Mouse (Mus musculus) mouse trophoblast stem cell (cell line): ENCODE data around the gene Reck.

Source experiments
- in situ Hi-C, 2 experiments: fragments of 300-500 bp; cut with MseI, MboI; formaldehyde crosslinking; loops; 2 replicates in 1 of 2; 3 replicates in 1 of 2; pipeline ENCODE4 v1.15.1; 2025

The Reck gene

DNA sequence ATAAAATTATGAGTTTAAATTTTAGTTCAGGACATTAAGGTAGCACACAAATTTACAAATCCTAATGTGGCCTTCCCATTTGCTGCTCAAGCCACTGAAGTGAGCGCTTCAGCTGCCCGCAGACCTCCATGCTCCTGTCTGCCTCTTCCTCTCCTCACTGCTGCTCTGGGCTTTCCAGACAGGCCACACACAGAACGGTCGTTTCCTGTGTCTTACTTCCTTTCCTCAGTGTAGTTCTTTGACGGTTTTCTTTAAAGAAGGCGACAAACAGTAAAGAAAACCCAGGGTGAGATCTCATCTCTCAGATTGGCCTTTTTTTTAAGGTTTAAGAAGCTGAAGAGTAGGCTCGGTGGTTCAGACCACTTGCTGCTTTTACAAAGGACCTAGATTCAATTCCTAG, 28.4 kb downstream of the Reck start:
- in situ Hi-C loops = no loop called here

DNA sequence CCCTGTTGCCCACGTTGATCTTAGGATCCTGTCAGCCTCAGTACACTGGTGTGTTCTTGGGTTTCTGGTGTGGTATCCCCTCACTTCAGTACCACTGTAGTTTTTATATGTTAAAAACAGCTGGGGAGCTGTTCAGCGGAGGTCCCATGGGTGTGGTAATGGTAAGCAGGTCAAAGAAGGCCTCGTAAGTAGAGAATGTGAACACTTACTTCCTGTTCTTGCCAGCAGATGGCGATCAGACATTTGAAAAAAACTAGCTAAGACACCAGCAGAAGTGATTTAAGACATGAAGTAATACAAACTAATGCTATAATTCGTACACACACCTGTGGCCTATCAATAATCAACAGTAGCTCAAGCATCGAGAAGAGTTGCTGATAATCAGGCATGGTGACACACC, 31.1 kb downstream of the Reck start:
- in situ Hi-C loops = no loop called here

GRCm38 (mm10) chr4:43918221-43918620, 42.9 kb downstream of the Reck start:
- in situ Hi-C loops = no loop called here

DNA sequence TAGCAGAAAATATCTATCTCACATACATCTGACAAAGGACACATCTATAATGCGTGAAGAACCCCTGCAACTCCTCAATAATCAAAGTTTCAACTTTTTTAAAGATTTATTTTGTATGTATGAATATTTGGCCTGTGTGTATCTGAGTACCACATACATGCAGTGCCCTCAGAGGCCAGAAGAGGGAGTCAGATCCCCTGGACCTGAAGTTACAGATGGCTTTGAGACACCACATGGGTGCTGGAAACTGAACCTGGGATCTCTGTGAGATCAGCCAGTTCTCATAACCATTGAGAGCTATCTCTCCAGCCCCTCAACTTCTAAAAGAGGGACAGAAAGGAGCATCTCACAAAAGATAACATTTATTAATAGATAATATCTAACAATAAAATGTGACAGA, 45.3 kb downstream of the Reck start:
- in situ Hi-C loops = loop anchor here in 1 of 2 experiments (5.0 kb wide), 1 partner anchor 67 kb away; no protein-coding TSS in a partner anchor

DNA sequence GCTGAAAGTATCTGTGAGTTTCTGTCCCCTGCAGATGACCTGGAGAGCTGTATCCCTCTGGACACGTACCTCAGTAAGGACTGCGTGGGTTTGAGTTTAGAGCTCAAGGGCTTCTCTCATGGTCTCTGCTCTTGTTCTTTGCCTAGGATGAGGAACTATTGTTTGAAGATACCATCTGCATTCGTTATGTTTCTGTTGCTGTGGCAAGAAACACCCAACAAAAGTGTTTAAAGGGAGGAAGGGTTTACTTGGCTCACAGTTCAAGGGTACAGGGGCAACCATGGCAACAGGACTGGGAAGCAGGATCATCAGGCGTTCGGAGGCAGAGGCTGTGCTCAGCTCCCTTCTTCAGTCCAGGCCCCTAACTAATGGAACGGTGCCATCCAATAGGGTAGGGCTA, 49.8 kb downstream of the Reck start:
- in situ Hi-C loops = loop anchor here in 1 of 2 experiments (5.0 kb wide), 1 partner anchor 57 kb away; the partner anchor contains the start of gene Ccin

DNA sequence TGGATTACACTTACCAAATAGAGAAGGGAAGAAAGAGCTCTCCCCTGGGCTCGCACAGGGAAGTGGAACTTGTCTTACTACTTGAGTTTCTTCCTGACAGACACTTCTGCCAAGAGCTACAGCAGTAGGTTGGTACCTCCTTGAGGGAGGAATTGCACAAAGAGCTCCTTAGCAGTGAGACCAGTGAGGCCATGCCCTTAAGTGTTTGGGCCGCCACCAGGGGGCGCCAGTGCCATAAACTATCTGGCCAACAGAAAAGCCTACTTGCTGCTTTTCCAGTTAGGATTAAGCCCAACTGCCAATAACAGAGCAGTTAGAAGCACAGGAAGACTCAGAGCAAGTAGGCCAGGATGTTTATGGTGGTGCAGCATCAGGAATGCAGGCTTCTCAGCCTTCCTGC, 50.4 kb downstream of the Reck start:
- in situ Hi-C loops = loop anchor here in 1 of 2 experiments (5.0 kb wide), 1 partner anchor 57 kb away; the partner anchor contains the start of gene Ccin

GRCm38 (mm10) chr4:43927826-43928225, 52.5 kb downstream of the Reck start:
- in situ Hi-C loops = loop anchor here in 1 of 2 experiments (5.0 kb wide), 1 partner anchor 54 kb away; the partner anchor contains the start of gene Ccin

DNA sequence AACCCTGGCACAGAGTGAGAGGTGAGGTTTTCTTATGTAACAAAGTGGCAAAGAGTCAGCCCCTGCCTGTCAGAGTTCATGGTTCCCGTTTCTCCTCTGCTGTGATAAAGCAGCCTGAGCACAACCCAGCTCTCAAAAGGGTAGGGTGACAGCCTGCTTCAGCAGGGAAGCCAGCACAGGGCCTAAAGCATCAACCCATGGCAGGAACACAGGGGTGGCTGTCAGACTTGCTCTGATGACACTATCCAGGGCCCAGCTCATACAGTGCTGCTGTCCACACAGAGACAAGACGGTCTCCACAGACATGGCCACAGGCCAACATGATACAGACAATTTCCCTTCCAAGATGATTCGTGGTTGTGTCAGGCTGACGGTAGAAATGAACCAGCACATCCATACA, 56.5 kb downstream of the Reck start:
- in situ Hi-C loops = no loop called here

- in situ Hi-C loops = no loop called here
These were observed 60.9 kb downstream of the Reck start for GRCm38 (mm10) chr4:43936186-43936585.

- in situ Hi-C loops = no loop called here
These were observed 61.7 kb downstream of the Reck start for GRCm38 (mm10) chr4:43936749-43937674.

GRCm38 (mm10) chr4:43941315-43941714, 66.0 kb downstream of the Reck start:
- in situ Hi-C loops = no loop called here

- in situ Hi-C loops = no loop called here
These were observed 67.1 kb downstream of the Reck start for GRCm38 (mm10) chr4:43942421-43942820.

GRCm38 (mm10) chr4:43947571-43947970, 72.2 kb downstream of the Reck start:
- in situ Hi-C loops = no loop called here

- in situ Hi-C loops = no loop called here
These were observed 82.0 kb downstream of the Reck start, which contains the start of gene Glipr2 for GRCm38 (mm10) chr4:43957292-43957845. Glipr2 (plus strand) TSS chr4:43957401.

DNA sequence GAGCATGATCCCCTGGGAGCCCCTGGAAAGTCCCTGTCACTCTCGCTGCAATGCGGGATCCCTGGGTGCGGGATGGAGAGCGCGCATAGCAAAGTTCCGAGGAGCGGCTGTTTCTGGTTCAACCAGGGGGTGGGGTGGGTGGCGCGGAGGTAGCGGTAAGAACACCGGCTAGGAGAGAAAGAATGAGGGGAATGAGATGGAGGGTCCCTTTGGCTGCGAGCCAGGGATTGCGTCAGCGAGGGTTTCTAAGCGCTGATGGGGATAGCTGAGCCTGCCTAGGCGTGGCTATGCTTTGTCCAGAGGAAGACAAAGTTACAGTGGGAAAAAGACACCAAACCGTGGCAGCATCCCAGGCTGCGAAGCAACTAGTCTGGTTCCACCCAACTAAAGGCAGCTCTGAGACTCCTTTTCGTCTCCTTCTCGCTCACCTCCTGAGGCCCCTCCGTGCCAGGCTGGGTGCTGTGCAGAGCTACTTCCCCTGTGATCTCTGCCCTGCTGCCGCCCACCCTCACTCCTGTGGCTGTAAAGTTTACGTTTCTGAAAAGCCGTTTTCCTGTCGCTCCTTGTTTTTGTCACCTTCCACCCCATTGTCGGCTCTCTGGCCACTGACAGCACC, 82.6 kb downstream of the Reck start:
- in situ Hi-C loops = no loop called here

GRCm38 (mm10) chr4:43959523-43960179, 84.3 kb downstream of the Reck start:
- in situ Hi-C loops = no loop called here

DNA sequence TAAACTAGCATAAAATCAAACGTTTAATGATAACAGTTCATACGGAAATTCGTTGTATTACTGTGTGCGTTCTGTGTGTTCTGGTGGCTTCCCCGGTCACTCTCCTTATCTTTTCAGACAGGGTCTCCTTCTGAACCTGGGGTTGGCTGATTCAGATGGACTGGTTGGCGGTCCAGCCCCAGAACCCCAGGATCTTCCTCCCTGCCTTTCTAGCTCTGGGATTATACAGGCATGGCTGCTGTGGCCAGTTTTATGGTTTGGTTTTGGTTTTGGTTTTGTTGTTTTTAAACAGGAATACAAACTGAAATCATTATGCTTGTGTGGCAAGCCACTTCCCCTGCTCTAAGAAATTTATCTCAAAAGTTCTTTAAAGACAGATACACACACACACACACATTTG, 84.9 kb downstream of the Reck start:
- in situ Hi-C loops = no loop called here

GRCm38 (mm10) chr4:43964326-43964833, 89.0 kb downstream of the Reck start:
- in situ Hi-C loops = no loop called here

DNA sequence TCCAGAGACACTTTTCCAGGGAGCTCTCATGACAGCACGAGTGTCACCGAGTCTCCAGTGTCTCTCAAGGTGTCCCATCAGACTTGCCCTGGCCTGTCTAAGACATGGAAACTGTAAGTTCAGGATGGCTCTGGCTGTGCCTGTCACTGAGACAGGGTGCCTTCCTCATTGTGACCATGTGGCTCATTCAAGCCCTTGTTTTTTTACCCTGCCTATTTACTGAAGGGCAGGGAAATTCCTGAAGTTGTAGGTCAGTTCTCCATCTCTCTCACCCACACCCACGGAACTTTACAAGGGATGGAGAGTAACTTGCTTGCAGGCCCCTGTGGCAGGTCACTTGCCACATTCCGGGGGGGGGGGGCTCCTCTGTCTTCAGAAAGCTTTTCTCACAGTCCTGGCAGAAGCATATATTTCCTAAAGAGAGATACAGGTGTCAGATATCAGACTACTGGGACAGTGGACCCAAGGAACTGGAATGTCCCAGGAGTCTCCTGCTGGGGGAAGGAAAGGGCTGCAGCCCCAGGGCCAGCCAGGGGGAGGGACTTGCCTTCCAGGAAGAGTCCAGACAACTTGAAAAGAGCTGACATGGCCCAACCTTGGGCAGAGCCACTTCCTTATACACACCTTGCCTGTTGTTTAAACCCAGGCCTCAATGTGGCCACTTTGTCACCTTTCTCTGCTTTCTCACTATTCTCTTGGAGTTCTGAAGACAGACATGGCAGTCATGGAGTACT, 89.8 kb downstream of the Reck start:
- in situ Hi-C loops = no loop called here

- in situ Hi-C loops = no loop called here
These were observed 90.7 kb downstream of the Reck start for GRCm38 (mm10) chr4:43965856-43966535.
